Mouse (Mus musculus) lung, postnatal 0 days (tissue): ENCODE results near the gene Sco2. TPM values are rescaled to one million over a fixed set of nuclear protein-coding genes. Genes with fewer than 3 reads are reported as not detected.

Experiments used
- ATAC-seq: fragments of 200-750 bp; cut with Nextera tagmentation; 2 replicates; pipeline ENCODE4 v1.8.0; 2017; ENCODE audit warnings: moderate library complexity
- DNase-seq: peaks from one replicate; pipeline ENCODE4 v3.0.0-alpha.2; 2016; ENCODE audit warnings: low spot score
- H3K27ac ChIP-seq: fragments of 300-500 bp; sonication (generic); 2 replicates; pipeline ENCODE4 v1.5.1; 2014; ENCODE audit warnings: antibody characterized with exemption, mild to moderate bottlenecking, low read length, mixed read lengths
- H3K27me3 ChIP-seq: fragments of 300-500 bp; sonication (generic); replicated peaks from 2 replicates; pipeline ENCODE4 v1.6.1; 2014; ENCODE audit warnings: low read length, mixed read lengths; ENCODE audit not compliant: insufficient read depth
- H3K36me3 ChIP-seq: fragments of 300-500 bp; sonication (generic); 2 replicates; pipeline ENCODE4 v1.6.1; 2014; ENCODE audit warnings: low read length, mixed read lengths; ENCODE audit not compliant: insufficient read depth
- H3K4me1 ChIP-seq: fragments of 300-500 bp; sonication (generic); 2 replicates; pipeline ENCODE4 v1.6.1; 2014; ENCODE audit warnings: antibody characterized with exemption, low read depth, low read length, mixed read lengths; ENCODE audit not compliant: insufficient read depth
- H3K4me2 ChIP-seq: fragments of 300-500 bp; sonication (generic); replicated peaks from 2 replicates; pipeline ENCODE4 v1.6.1; 2014; ENCODE audit warnings: low read depth, mild to moderate bottlenecking, low read length, moderate library complexity, mixed read lengths
- H3K4me3 ChIP-seq: fragments of 300-500 bp; sonication (generic); 2 replicates; pipeline ENCODE4 v1.5.1; 2014; ENCODE audit warnings: low read depth, low read length
- H3K9ac ChIP-seq: fragments of 300-500 bp; sonication (generic); replicated peaks from 2 replicates; pipeline ENCODE4 v1.6.1; 2014; ENCODE audit warnings: low read depth, mild to moderate bottlenecking
- H3K9me3 ChIP-seq: fragments of 300-500 bp; sonication (generic); 2 replicates; pipeline ENCODE4 v1.6.1; 2016; ENCODE audit warnings: low read length, mixed read lengths
- CTCF ChIP-seq: IDR thresholded peaks from 2 replicates; pipeline ENCODE4 v1.5.1; 2016; ENCODE audit warnings: antibody characterized with exemption, mild to moderate bottlenecking
- EP300 ChIP-seq: IDR thresholded peaks from 2 replicates; pipeline ENCODE4 v1.6.1; 2016; ENCODE audit warnings: antibody characterized with exemption, mild to moderate bottlenecking, control low read depth
- WGBS: fragments of 180-500 bp; shearing (Covaris S2); extraction: QIAGEN DNeasy Blood & Tissue Kit; methylation state at CpG from one replicate; pipeline ENCODE4 v1.1.7; 2014; 5-methylcytosine and 5-hydroxymethylcytosine counted together
- polyA plus RNA-seq: library from polyadenylated mRNA; unstranded; fragments of >200 nt; fragmentation: Nextera tagmentation; extraction: Ambion mirVana; gene quantifications from 2 replicates; pipeline ENCODE4 v1.2.1, GENCODE M21; 2015

Sco2 gene
- polyA plus RNA-seq = 5.9 and 8.7 TPM in 2 replicates

DNA sequence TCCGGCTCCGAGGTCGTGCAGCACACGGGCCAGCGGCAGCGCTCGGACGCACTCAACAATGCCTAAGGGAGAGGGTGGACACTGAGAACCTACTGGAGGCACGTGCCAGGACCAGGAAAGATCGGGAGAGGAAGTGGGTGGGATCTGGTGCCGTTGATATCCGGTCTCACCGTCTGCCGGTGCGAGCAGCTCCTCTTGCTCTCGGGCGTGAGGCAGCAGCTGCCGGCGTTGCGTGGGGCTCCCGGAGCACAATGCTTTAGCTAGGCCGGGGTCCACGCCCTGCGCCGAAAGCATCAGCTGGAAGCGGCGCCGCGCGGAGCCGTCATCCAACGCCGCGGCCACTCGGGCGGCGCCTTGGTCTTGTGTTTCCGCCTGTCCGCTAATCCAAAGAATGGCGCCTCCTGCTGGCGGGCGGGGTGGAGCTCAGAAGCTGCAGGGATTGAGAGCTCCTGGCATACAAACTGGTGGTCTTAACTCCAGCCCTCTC, at the start of gene Sco2:
Gene Sco2 (minus strand): TSS at position 85 of the 487 bp plus-strand sequence.
- H3K27me3 ChIP-seq = peaks cover 25% of the 10 kb centered on the region
- H3K9me3 ChIP-seq = no peaks in the 10 kb centered on the region
- peaks cover 8% of the 10 kb centered on the region for H3K4me1 ChIP-seq
- H3K4me3 ChIP-seq = peak within 1 kb of the TSS; percentile 68
- TF ChIP-seq EP300 (no peak), CTCF (peak; percentile 83)
- H3K27ac ChIP-seq = peak within 1 kb of the TSS; percentile 88
- peak within 1 kb of the TSS; percentile 56 for H3K9ac ChIP-seq
- DNase-seq (peak; percentile 93), ATAC-seq (peak; percentile 88)
- H3K36me3 ChIP-seq = peaks cover 23% of the 10 kb centered on the region
- WGBS = 3% methylated on average over 37 of the region's 42 CpGs
- peak within 1 kb of the TSS; percentile 85 for H3K4me2 ChIP-seq

GRCm38 (mm10) chr15:89421938-89422337, 48.3 kb upstream of the Sco2 start:
- no peaks in the 10 kb centered on the region for H3K4me1 ChIP-seq
- TF ChIP-seq EP300 (no peak), CTCF (no peak)
- H3K27me3 ChIP-seq = no peaks in the 10 kb centered on the region
- no peak overlapping the region for H3K4me3 ChIP-seq
- no peak for ATAC-seq
- no peak overlapping the region for H3K27ac ChIP-seq
- H3K4me2 ChIP-seq = no peak overlapping the region
- H3K9ac ChIP-seq = no peak overlapping the region
- WGBS = 91% methylated on average over 9 of the region's 9 CpGs
- no peaks in the 10 kb centered on the region for H3K9me3 ChIP-seq
- no peaks in the 10 kb centered on the region for H3K36me3 ChIP-seq
- no peak for DNase-seq

GRCm38 (mm10) chr15:89415282-89415681, 41.6 kb upstream of the Sco2 start:
- no peak overlapping the region for H3K9ac ChIP-seq
- no peak for TF ChIP-seq EP300
- no peak for TF ChIP-seq CTCF
- H3K4me2 ChIP-seq = no peak overlapping the region
- H3K27me3 ChIP-seq = no peaks in the 10 kb centered on the region
- H3K4me3 ChIP-seq = no peak overlapping the region
- no peak overlapping the region for H3K27ac ChIP-seq
- ATAC-seq (no peak), DNase-seq (no peak)
- WGBS = 81% methylated on average over 8 of the region's 8 CpGs
- H3K9me3 ChIP-seq = no peaks in the 10 kb centered on the region
- H3K4me1 ChIP-seq = no peaks in the 10 kb centered on the region
- H3K36me3 ChIP-seq = no peaks in the 10 kb centered on the region

DNA sequence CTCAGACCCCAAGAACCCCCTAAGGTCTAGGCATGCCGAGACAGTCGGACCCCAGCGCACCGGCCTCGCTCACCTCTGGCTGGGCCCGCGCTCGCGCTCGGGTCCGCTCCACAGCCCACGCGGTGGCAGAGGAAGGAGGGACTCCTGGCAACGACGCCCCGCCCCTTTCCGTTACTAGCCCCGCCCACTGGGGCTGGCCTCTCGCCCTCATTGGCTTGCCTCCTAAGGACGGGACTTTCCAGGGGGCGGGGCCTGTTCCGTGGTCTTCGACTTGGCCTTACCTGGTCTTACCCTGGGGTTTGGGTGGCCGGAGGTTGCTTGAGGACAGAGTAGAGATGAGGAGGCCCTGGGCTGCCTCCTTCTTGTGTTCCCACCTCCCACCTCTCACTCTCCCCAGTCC, 36.5 kb upstream of the Sco2 start, which contains the start of gene Syce3:
Gene Syce3 (minus strand): TSS at position 386 of the 400 bp plus-strand sequence.
- no peaks in the 10 kb centered on the region for H3K36me3 ChIP-seq
- H3K9ac ChIP-seq = no peak within 1 kb of the TSS
- H3K4me1 ChIP-seq = no peaks in the 10 kb centered on the region
- no peak for TF ChIP-seq CTCF
- no peak for TF ChIP-seq EP300
- no peak within 1 kb of the TSS for H3K4me3 ChIP-seq
- 80% methylated on average over 16 of the region's 24 CpGs for WGBS
- no peak for ATAC-seq
- no peak within 1 kb of the TSS for H3K4me2 ChIP-seq
- no peaks in the 10 kb centered on the region for H3K9me3 ChIP-seq
- no peak for DNase-seq
- no peaks in the 10 kb centered on the region for H3K27me3 ChIP-seq
- no peak within 1 kb of the TSS for H3K27ac ChIP-seq

- ATAC-seq (no peak), DNase-seq (no peak)
- H3K27me3 ChIP-seq = no peaks in the 10 kb centered on the region
- no peaks in the 10 kb centered on the region for H3K36me3 ChIP-seq
- H3K9me3 ChIP-seq = no peaks in the 10 kb centered on the region
- no peak overlapping the region for H3K9ac ChIP-seq
- no peak overlapping the region for H3K4me3 ChIP-seq
- no peak overlapping the region for H3K4me2 ChIP-seq
- no peak overlapping the region for H3K27ac ChIP-seq
- H3K4me1 ChIP-seq = no peaks in the 10 kb centered on the region
- no peak for TF ChIP-seq CTCF
- no peak for TF ChIP-seq EP300
Measured at GRCm38 (mm10) chr15:89406691-89407090, 33.0 kb upstream of the Sco2 start.

GRCm38 (mm10) chr15:89404831-89405623, 31.4 kb upstream of the Sco2 start:
- Histone ChIP-seq H3K9ac (no peak overlapping the region), H3K4me3 (no peak overlapping the region), H3K4me1 (no peaks in the 10 kb centered on the region), H3K27me3 (no peaks in the 10 kb centered on the region), H3K4me2 (no peak overlapping the region), H3K27ac (no peak overlapping the region), H3K36me3 (no peaks in the 10 kb centered on the region), H3K9me3 (no peaks in the 10 kb centered on the region)
- DNase-seq = no peak
- ATAC-seq = no peak
- 74% methylated on average over 10 of the region's 10 CpGs for WGBS
- TF ChIP-seq EP300 = no peak
- TF ChIP-seq CTCF = no peak
